Mouse (Mus musculus) lung, postnatal 14 days (tissue): ENCODE measurements around the gene Rhot1.

Source experiments
- DNase-seq: peaks from one replicate; pipeline ENCODE4 v3.0.0; 2021

Gene Rhot1

GRCm38 (mm10) chr11:80291004-80291403, 82.2 kb downstream of the Rhot1 start:
- no peak for DNase-seq

GRCm38 (mm10) chr11:80292463-80292862, 83.6 kb downstream of the Rhot1 start:
- no peak for DNase-seq

GRCm38 (mm10) chr11:80295066-80295465, 86.2 kb downstream of the Rhot1 start:
- DNase-seq: no peak

GRCm38 (mm10) chr11:80295785-80296184, 87.0 kb downstream of the Rhot1 start:
- DNase-seq: no peak

GRCm38 (mm10) chr11:80299513-80300235, 90.9 kb downstream of the Rhot1 start:
- DNase-seq: no peak

GRCm38 (mm10) chr11:80300551-80301315, 91.9 kb downstream of the Rhot1 start, which contains the start of gene Rhbdl3:
Rhbdl3 (plus strand) TSS chr11:80300912.
- peak; percentile 65 for DNase-seq

- DNase-seq: peak; percentile 42
Measured at GRCm38 (mm10) chr11:80301316-80302045, 92.7 kb downstream of the Rhot1 start.

DNA sequence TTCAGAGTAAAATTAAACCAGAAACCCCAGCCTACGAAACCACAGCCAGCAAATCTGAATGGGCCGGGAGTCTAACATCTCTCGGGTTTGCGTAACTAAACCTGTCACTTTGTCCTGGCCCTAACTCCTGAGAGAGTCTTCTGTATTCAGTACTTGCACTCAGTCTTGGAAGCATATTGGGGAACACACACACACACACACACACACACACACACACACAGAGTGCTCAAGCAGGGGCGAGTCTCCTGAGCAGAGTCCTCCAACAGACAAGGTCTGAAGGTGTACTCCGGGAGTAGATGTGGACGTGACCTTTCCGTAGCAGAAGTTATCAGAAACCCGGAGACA, 93.2 kb downstream of the Rhot1 start:
- peak; percentile 24 for DNase-seq

DNA sequence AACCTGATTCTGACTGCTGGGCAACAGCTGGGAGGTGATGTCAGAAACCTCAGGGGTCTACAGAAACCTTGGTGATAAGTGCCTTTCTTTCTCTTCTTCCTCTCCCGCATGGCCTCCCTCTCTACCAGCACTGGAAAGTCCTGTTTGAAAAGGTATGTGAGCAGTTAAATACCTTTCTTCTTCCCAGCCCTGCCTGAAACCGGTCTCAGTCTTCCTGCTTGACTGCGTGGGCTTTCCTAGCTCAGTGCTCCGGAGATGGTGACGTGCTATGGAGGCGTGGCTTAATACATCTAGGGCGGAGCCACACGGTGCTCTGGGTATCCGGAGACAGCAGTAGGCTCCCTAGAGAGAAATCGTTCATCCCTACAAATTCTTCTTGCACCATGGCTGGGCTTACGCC, 93.7 kb downstream of the Rhot1 start:
- DNase-seq: peak; percentile 70

GRCm38 (mm10) chr11:80303746-80304145, 94.9 kb downstream of the Rhot1 start:
- no peak for DNase-seq

DNA sequence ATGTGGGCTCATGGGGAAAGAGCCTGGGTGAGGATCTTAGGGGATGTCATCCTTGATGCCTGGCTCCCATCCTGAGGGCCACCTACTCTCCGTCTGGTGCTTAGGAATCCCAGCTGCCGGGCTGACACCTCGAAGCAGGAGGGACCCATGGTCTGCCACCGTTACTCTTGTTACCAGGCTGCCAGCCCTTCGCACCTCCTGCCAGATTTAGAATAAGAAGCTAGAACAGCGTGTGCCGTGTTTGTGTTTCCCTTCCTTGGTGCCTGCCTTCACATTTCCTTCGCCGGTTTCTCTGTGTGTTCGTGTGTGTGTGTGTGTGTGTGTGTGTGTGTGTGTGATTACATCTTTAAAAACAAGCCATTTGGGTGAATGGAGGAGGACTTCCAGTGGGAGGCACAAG, 96.0 kb downstream of the Rhot1 start:
- no peak for DNase-seq

DNA sequence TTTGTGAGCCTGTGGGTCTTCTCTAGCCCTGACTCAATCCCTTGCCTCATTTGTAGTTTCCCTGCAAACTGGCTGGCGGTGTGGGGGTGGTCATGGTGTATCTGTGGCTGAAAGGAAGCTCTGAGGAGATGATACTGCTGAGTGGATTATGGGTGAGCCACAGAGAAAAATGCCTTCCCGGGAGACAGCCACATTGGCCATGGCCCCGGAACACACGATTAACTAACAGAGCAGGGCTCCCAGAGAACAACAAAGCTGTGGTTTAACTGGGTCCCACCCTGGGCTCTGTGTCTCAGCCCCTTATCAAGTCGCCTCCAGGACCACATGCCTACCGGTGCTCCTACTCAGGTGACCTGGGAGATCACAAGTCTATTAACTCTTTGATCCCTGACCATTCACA, 99.7 kb downstream of the Rhot1 start:
- no peak for DNase-seq

DNA sequence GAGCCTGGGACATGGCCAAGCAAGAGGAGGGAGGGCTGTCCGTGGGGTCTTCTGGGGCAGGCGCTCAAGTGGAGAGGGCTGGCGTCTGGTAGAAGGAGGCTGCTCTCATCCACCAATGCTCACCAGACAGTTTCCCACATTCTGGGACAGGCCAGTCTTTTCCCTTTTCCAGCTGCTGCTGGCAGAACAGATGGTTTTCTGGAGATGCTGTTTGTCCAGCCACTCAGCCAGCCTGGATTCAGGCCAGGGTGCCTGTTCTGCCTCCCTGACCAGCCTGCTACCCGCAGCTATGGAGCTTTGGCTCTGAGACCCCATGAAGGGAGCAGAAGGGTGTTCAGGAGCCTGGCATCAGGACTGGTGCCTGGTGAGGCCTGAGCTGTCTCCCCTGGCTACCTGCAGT, 102.5 kb downstream of the Rhot1 start:
- DNase-seq: no peak

GRCm38 (mm10) chr11:80312049-80312448, 103.2 kb downstream of the Rhot1 start:
- no peak for DNase-seq

DNA sequence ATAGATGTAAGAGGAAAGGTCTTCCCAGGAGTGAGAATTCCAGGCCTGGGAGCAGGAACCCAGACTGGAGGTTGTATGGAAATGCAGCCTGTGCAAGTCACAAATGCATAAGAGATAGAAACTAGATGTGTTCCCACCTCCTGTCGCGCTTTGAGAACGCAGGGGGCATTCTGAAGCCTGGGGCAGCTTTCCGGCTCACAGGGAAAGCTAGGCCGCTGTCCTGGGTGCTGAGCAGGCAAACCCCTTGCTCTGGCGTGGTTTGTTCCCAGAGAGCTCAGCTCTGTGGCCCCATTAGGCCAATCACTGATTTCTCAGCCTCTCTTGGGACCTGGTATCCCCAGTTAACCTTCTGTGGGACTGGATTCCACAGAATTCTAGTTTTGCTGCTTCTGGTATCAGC, 103.7 kb downstream of the Rhot1 start:
- no peak for DNase-seq

- no peak for DNase-seq
Measured at GRCm38 (mm10) chr11:80313462-80313861, 104.6 kb downstream of the Rhot1 start.

- no peak for DNase-seq
Measured at GRCm38 (mm10) chr11:80313944-80314343, 105.1 kb downstream of the Rhot1 start.

GRCm38 (mm10) chr11:80315743-80316639, 107.2 kb downstream of the Rhot1 start:
- DNase-seq: no peak
